Mouse (Mus musculus) myocyte (in vitro differentiated cells): Measurements from ENCODE around the gene Agpat3. TPM values are rescaled to one million over a fixed set of nuclear protein-coding genes. Genes with fewer than 3 reads are reported as not detected.

Experiments used
- H3K27me3 ChIP-seq: one replicate; pipeline ENCODE4 v1.6.1; 2011; ENCODE audit not compliant: control insufficient read depth, insufficient read depth, insufficient read length
- H3K36me3 ChIP-seq: one replicate; pipeline ENCODE4 v1.6.1; 2011; ENCODE audit not compliant: control insufficient read depth, insufficient read depth
- H3K4me2 ChIP-seq: one replicate; pipeline ENCODE4 v1.6.1; 2011; ENCODE audit warnings: low read depth, control low read depth
- H3K4me3 ChIP-seq: one replicate; pipeline ENCODE4 v1.5.1; 2011; ENCODE audit warnings: mild to moderate bottlenecking, control low read depth, moderate library complexity
- H3K79me2 ChIP-seq: one replicate; pipeline ENCODE4 v1.6.1; 2011; ENCODE audit not compliant: control insufficient read depth, insufficient read depth
- H3ac ChIP-seq: one replicate; pipeline ENCODE4 v1.6.1; 2011; ENCODE audit not compliant: control insufficient read depth, insufficient read length
- CEBPB ChIP-seq: IDR thresholded peaks from 2 replicates; pipeline ENCODE4 v1.6.1; 2011; ENCODE audit warnings: mild to moderate bottlenecking, moderate library complexity; ENCODE audit not compliant: poor library complexity, insufficient read depth, severe bottlenecking
- E2F4 ChIP-seq: IDR thresholded peaks from one replicate; pipeline ENCODE4 v1.6.1; 2011; ENCODE audit warnings: mild to moderate bottlenecking, control low read depth, moderate library complexity; ENCODE audit not compliant: insufficient read depth
- MAX ChIP-seq: IDR thresholded peaks from one replicate; pipeline ENCODE4 v1.6.1; 2011; ENCODE audit warnings: low read depth, mild to moderate bottlenecking, control low read depth
- MYOD1 ChIP-seq, 3 experiments: IDR thresholded peaks; one replicate each; pipeline ENCODE4 v1.6.1; 2011; ENCODE audit warnings: control low read depth in 2 of 3, low read depth in 2 of 3, mild to moderate bottlenecking in 2 of 3, moderate library complexity in 1 of 3; ENCODE audit not compliant: insufficient read length in 2 of 3, control insufficient read depth in 1 of 3
- MYOG ChIP-seq, 3 experiments: IDR thresholded peaks; one replicate each; pipeline ENCODE4 v1.6.1; 2011; ENCODE audit warnings: control low read depth in 2 of 3, low read depth in 2 of 3, mild to moderate bottlenecking in 2 of 3; ENCODE audit not compliant: insufficient read length in 2 of 3, control insufficient read depth in 1 of 3, insufficient read depth in 1 of 3
- POLR2A ChIP-seq: IDR thresholded peaks from one replicate; pipeline ENCODE4 v1.6.1; 2011; ENCODE audit warnings: low read depth, mild to moderate bottlenecking, control low read depth, moderate library complexity; ENCODE audit not compliant: insufficient read length
- POLR2AphosphoS2 ChIP-seq: IDR thresholded peaks from one replicate; pipeline ENCODE4 v1.6.1; 2011; ENCODE audit warnings: low read depth, control low read depth; ENCODE audit not compliant: insufficient read length
- REST ChIP-seq: IDR thresholded peaks from one replicate; pipeline ENCODE4 v1.6.1; 2011; ENCODE audit warnings: mild to moderate bottlenecking, control low read depth, moderate library complexity; ENCODE audit not compliant: insufficient read depth, insufficient read length
- SRF ChIP-seq: IDR thresholded peaks from one replicate; pipeline ENCODE4 v1.6.1; 2011; ENCODE audit warnings: low read depth; ENCODE audit not compliant: control insufficient read depth, insufficient read length
- TCF12 ChIP-seq: IDR thresholded peaks from one replicate; pipeline ENCODE4 v1.6.1; 2011; ENCODE audit warnings: mild to moderate bottlenecking, control low read depth; ENCODE audit not compliant: poor library complexity, insufficient read depth, severe bottlenecking
- TCF3 ChIP-seq: IDR thresholded peaks from one replicate; pipeline ENCODE4 v1.6.1; 2011; ENCODE audit warnings: low read depth, control low read depth; ENCODE audit not compliant: insufficient read length
- USF1 ChIP-seq: IDR thresholded peaks from one replicate; pipeline ENCODE4 v1.6.1; 2011; ENCODE audit warnings: low read depth, mild to moderate bottlenecking, control low read depth, moderate library complexity
- polyA plus RNA-seq: library from polyadenylated mRNA; unstranded; fragments of >200 nt; fragmentation: generic; extraction: Trizol; gene quantifications from one replicate; pipeline ENCODE4 v1.2.1, GENCODE M21; 2012; ENCODE audit warnings: missing spikeins

Agpat3 gene
- polyA plus RNA-seq, 1 experiment, result 183 TPM

GRCm38 (mm10) chr10:78371746-78372145 lies 19.5 kb upstream of the Agpat3 start:
- no peak for TF ChIP-seq TCF3
- TF ChIP-seq POLR2A, result no peak
- TF ChIP-seq TCF12, result no peak
- no peak for TF ChIP-seq CEBPB
- TF ChIP-seq USF1, result no peak
- no peak for TF ChIP-seq E2F4
- TF ChIP-seq SRF, result no peak
- TF ChIP-seq MYOD1 (IDR thresholded peaks at IDR 0.05; ENCODE audit: control insufficient read depth in 1 of 3, insufficient read length in 2 of 3, low read depth in 2 of 3), result no peak
- no peak for TF ChIP-seq POLR2AphosphoS2
- no peak for TF ChIP-seq MYOG (IDR thresholded peaks at IDR 0.05; ENCODE audit: control insufficient read depth in 1 of 3, insufficient read depth in 1 of 3, insufficient read length in 2 of 3, low read depth in 2 of 3)
- no peak for TF ChIP-seq MAX
- no peak for TF ChIP-seq REST

GRCm38 (mm10) chr10:78367586-78367985 lies 15.3 kb upstream of the Agpat3 start:
- peaks cover 5% of the 10 kb centered on the region for H3K27me3 ChIP-seq
- H3K4me2 ChIP-seq, result no peak overlapping the region
- no peak overlapping the region for H3ac ChIP-seq
- no peak for TF ChIP-seq CEBPB
- TF ChIP-seq TCF3, result no peak
- no peak for TF ChIP-seq TCF12
- TF ChIP-seq MAX, result no peak
- no peak for TF ChIP-seq MYOD1 (IDR thresholded peaks at IDR 0.05; ENCODE audit: control insufficient read depth in 1 of 3, insufficient read length in 2 of 3, low read depth in 2 of 3)
- no peak for TF ChIP-seq MYOG (IDR thresholded peaks at IDR 0.05; ENCODE audit: control insufficient read depth in 1 of 3, insufficient read depth in 1 of 3, insufficient read length in 2 of 3, low read depth in 2 of 3)
- TF ChIP-seq SRF, result no peak
- TF ChIP-seq REST, result no peak
- no peak for TF ChIP-seq E2F4
- TF ChIP-seq POLR2AphosphoS2, result no peak
- TF ChIP-seq USF1, result no peak
- no peaks in the 10 kb centered on the region for H3K36me3 ChIP-seq
- no peak overlapping the region for H3K4me3 ChIP-seq
- no peaks in the 10 kb centered on the region for H3K79me2 ChIP-seq

More at GRCm38 (mm10) chr10:78371746-78372145, 19.5 kb upstream of the Agpat3 start:
- no peaks in the 10 kb centered on the region for H3K36me3 ChIP-seq
- H3K4me3 ChIP-seq, result no peak overlapping the region
- H3K27me3 ChIP-seq, result peaks cover 16% of the 10 kb centered on the region
- H3K79me2 ChIP-seq, result no peaks in the 10 kb centered on the region
- no peak overlapping the region for H3K4me2 ChIP-seq
- H3ac ChIP-seq, result no peak overlapping the region

- H3K27me3 ChIP-seq, result peaks cover 4% of the 10 kb centered on the region
- no peaks in the 10 kb centered on the region for H3K36me3 ChIP-seq
- H3K79me2 ChIP-seq, result no peaks in the 10 kb centered on the region
- H3K4me3 ChIP-seq, result no peak overlapping the region
- no peak overlapping the region for H3ac ChIP-seq
- H3K4me2 ChIP-seq, result no peak overlapping the region
- TF ChIP-seq MAX (no peak), REST (no peak), E2F4 (no peak), TCF12 (no peak), MYOD1 (IDR thresholded peaks at IDR 0.05; ENCODE audit: control insufficient read depth in 1 of 3, insufficient read length in 2 of 3, low read depth in 2 of 3) (no peak), SRF (no peak), CEBPB (no peak)
Observed at GRCm38 (mm10) chr10:78366851-78367312, 14.6 kb upstream of the Agpat3 start.

- Histone ChIP-seq H3K79me2 (no peaks in the 10 kb centered on the region), H3K36me3 (no peaks in the 10 kb centered on the region), H3K4me3 (no peak overlapping the region), H3K27me3 (peaks cover 4% of the 10 kb centered on the region), H3K4me2 (no peak overlapping the region), H3ac (no peak overlapping the region)
- TF ChIP-seq TCF12, result no peak
Observed at GRCm38 (mm10) chr10:78366195-78366834, 14.0 kb upstream of the Agpat3 start.

- H3K4me2 ChIP-seq, result no peak overlapping the region
- peaks cover 4% of the 10 kb centered on the region for H3K27me3 ChIP-seq
- H3K36me3 ChIP-seq, result no peaks in the 10 kb centered on the region
- H3K4me3 ChIP-seq, result no peak overlapping the region
- no peak overlapping the region for H3ac ChIP-seq
- no peaks in the 10 kb centered on the region for H3K79me2 ChIP-seq
- no peak for TF ChIP-seq REST
- no peak for TF ChIP-seq MAX
- no peak for TF ChIP-seq SRF
- no peak for TF ChIP-seq CEBPB
- no peak for TF ChIP-seq E2F4
- TF ChIP-seq USF1, result no peak
- no peak for TF ChIP-seq POLR2A
- no peak for TF ChIP-seq MYOD1 (IDR thresholded peaks at IDR 0.05; ENCODE audit: control insufficient read depth in 1 of 3, insufficient read length in 2 of 3, low read depth in 2 of 3)
- no peak for TF ChIP-seq POLR2AphosphoS2
- TF ChIP-seq TCF3, result no peak
- no peak for TF ChIP-seq TCF12
- TF ChIP-seq MYOG (IDR thresholded peaks at IDR 0.05; ENCODE audit: control insufficient read depth in 1 of 3, insufficient read depth in 1 of 3, insufficient read length in 2 of 3, low read depth in 2 of 3), result no peak
Observed at GRCm38 (mm10) chr10:78365555-78365954, 13.3 kb upstream of the Agpat3 start.
